Mouse (Mus musculus) layer of hippocampus, adult 9-10 months (tissue): Measurements from ENCODE around the gene Kcnj6.

Experiments used
- DNase-seq: peaks from one replicate; pipeline ENCODE4 v3.0.0; 2022; ENCODE audit warnings: low spot score

The Kcnj6 gene

GRCm38 (mm10) chr16:94767606-94768005 lies 229.9 kb downstream of the Kcnj6 start:
- DNase-seq: no peak

- DNase-seq: no peak
Observed at GRCm38 (mm10) chr16:94765129-94765528, 232.4 kb downstream of the Kcnj6 start.

GRCm38 (mm10) chr16:94760732-94761131 lies 236.8 kb downstream of the Kcnj6 start:
- DNase-seq: no peak

- no peak for DNase-seq
Observed at GRCm38 (mm10) chr16:94759761-94760160, 237.7 kb downstream of the Kcnj6 start.

- DNase-seq: no peak
Observed at GRCm38 (mm10) chr16:94758606-94759005, 238.9 kb downstream of the Kcnj6 start.

GRCm38 (mm10) chr16:94756352-94756751 lies 241.1 kb downstream of the Kcnj6 start:
- DNase-seq: no peak

GRCm38 (mm10) chr16:94753453-94753852 lies 244.0 kb downstream of the Kcnj6 start:
- peak; percentile 69 for DNase-seq

- no peak for DNase-seq
Observed at GRCm38 (mm10) chr16:94752781-94753180, 244.7 kb downstream of the Kcnj6 start.

- DNase-seq: no peak
Observed at GRCm38 (mm10) chr16:94745016-94745415, 252.5 kb downstream of the Kcnj6 start.

GRCm38 (mm10) chr16:94743853-94744501 lies 253.5 kb downstream of the Kcnj6 start:
- no peak for DNase-seq

- no peak for DNase-seq
Observed at GRCm38 (mm10) chr16:94737359-94737687, 260.2 kb downstream of the Kcnj6 start.

- no peak for DNase-seq
Observed at GRCm38 (mm10) chr16:94736462-94737358, 260.8 kb downstream of the Kcnj6 start.

- no peak for DNase-seq
Observed at GRCm38 (mm10) chr16:94735472-94735871, 262.0 kb downstream of the Kcnj6 start.

- no peak for DNase-seq
Observed at GRCm38 (mm10) chr16:94731027-94731426, 266.5 kb downstream of the Kcnj6 start.

GRCm38 (mm10) chr16:94729236-94729635 lies 268.3 kb downstream of the Kcnj6 start:
- DNase-seq: no peak

GRCm38 (mm10) chr16:94724747-94725211 lies 272.7 kb downstream of the Kcnj6 start:
- peak; percentile 31 for DNase-seq

- peak; percentile 83 for DNase-seq
Observed at GRCm38 (mm10) chr16:94724061-94724596, 273.4 kb downstream of the Kcnj6 start.

GRCm38 (mm10) chr16:94722936-94723335 lies 274.6 kb downstream of the Kcnj6 start:
- no peak for DNase-seq

- no peak for DNase-seq
Observed at GRCm38 (mm10) chr16:94721549-94722006, 275.9 kb downstream of the Kcnj6 start.

- DNase-seq: no peak
Observed at GRCm38 (mm10) chr16:94720476-94721153, 276.9 kb downstream of the Kcnj6 start.

- DNase-seq: no peak
Observed at GRCm38 (mm10) chr16:94719488-94719887, 278.0 kb downstream of the Kcnj6 start.

- DNase-seq: no peak
Observed at GRCm38 (mm10) chr16:94718919-94719318, 278.6 kb downstream of the Kcnj6 start.
